In the genomic region with DNA sequence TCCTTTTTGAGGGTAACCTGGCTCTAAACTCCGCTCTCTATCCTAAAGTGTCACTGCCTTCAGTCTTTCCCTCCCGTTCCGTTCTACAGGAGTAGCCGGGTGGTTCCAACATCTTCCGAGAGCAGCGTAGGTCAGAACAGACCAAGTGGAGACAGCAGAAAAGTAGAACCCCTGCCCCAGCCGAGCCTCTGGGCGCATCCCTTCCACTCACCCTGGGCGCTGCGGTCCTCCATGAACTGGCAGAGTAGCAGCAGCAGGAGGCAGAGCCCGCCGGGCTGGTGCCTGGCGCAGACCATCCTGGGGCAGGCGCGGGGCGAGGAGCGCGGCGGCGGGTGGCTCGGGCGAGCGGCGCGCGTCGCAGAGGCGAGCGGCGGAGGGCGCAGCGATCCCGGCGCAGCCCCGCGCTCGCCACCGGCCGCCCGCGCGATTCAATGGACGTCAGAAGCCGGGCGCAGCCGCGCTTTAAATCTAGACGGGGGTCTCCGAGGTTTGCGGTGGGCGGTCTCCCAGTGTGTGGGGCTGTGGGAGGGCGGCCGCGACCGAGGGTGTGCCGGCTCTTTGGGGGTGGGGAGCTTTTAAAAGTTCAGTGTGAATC, we compare ENCODE assay signal across 8 mouse cellular contexts. TPM values are rescaled to one million over a fixed set of nuclear protein-coding genes. Genes with fewer than 3 reads are reported as not detected.
A peak's percentile ranks its signal among the peaks of the same experiment; 100 is the strongest.
DNase-seq lines count a peak whose midpoint lies in the region; ATAC-seq and TF ChIP-seq lines count a peak whose summit lies in the region.

No protein-coding gene starts in this region.

- H3K9me3 ChIP-seq in heart, embryonic 11.5 days (replicated peaks; ENCODE audit: control insufficient read depth, low read length): no peaks in the 10 kb centered on the region
- H3K9me3 ChIP-seq in megakaryocyte, embryonic 14.5 days: peaks cover 7% of the 10 kb centered on the region

- no peak overlapping the region for H3K27ac ChIP-seq in heart, embryonic 11.5 days (ENCODE audit: low read depth, low read length)

- H3K9ac ChIP-seq in heart, embryonic 11.5 days (ENCODE audit: low read depth, low read length): peak overlapping the region; percentile 61

- H3K4me2 ChIP-seq in heart, embryonic 11.5 days: peak overlapping the region; percentile 92

- H3K27me3 ChIP-seq in heart, embryonic 11.5 days (ENCODE audit: control insufficient read depth, insufficient read depth, low read length): peaks cover 18% of the 10 kb centered on the region; the same call in 1 of the 2 replicates
- peaks cover 79% of the 10 kb centered on the region for H3K27me3 ChIP-seq in megakaryocyte, embryonic 14.5 days (replicated peaks)

- no peak for TF ChIP-seq CTCF in lung, adult 2 months (IDR thresholded peaks at IDR 0.05; ENCODE audit: insufficient read depth, low read length)

- no peak for TF ChIP-seq POLR2A in lung, adult 2 months (IDR thresholded peaks at IDR 0.05; ENCODE audit: borderline replicate concordance, extremely low read depth, low read depth, low read length)

- WGBS in lung, adult 2 months: under 1% methylated on average over 56 of the region's 56 CpGs
- under 1% methylated on average over 56 of the region's 56 CpGs for WGBS in heart, embryonic 11.5 days (ENCODE audit: insufficient replicate concordance)

- no peaks in the 10 kb centered on the region for H3K36me3 ChIP-seq in heart, embryonic 11.5 days (ENCODE audit: control insufficient read depth, insufficient read depth, low read length)
- no peaks in the 10 kb centered on the region for H3K36me3 ChIP-seq in megakaryocyte, embryonic 14.5 days (replicated peaks; ENCODE audit: low read length)

- H3K4me1 ChIP-seq in lung, adult 2 months (ENCODE audit: control insufficient read depth, insufficient read depth, low read length): peaks cover 4% of the 10 kb centered on the region
- H3K4me1 ChIP-seq in heart, embryonic 11.5 days (ENCODE audit: control insufficient read depth, insufficient read depth, low read length): no peaks in the 10 kb centered on the region
- H3K4me1 ChIP-seq in megakaryocyte, embryonic 14.5 days: peaks cover 42% of the 10 kb centered on the region

- DNase-seq in lung, adult 2 months: peak; percentile 43
- DNase-seq in lung, postnatal 25 days (ENCODE audit: low spot score): no peak
- peak; percentile 84 for DNase-seq in embryo, embryonic 11 days
- peak; percentile 51 for DNase-seq in kidney, postnatal 10 days
- DNase-seq in right cerebral cortex, postnatal 14 days: peak; percentile 13

- ATAC-seq in heart, embryonic 11.5 days (replicated peaks; ENCODE audit: insufficient number of reproducible peaks, low FRiP score, low TSS enrichment): peak; percentile 28; the same call in 1 of the 2 replicates
- ATAC-seq in inflammation-experienced regulatory T-cells, adult 6 months: no peak

- H3K4me3 ChIP-seq in lung, adult 2 months (replicated peaks; ENCODE audit: extremely low read depth, low read depth, low read length): peak overlapping the region; percentile 48
- peak overlapping the region; percentile 67 for H3K4me3 ChIP-seq in heart, embryonic 11.5 days (ENCODE audit: low read depth, low read length)
- H3K4me3 ChIP-seq in megakaryocyte, embryonic 14.5 days (replicated peaks): peak overlapping the region; percentile 90

RNA-seq across cellular contexts. Expression of a gene that starts 0.4 kb away (rescaled TPM):
- polyA plus RNA-seq in lung, adult 2 months (2012; rRNA removed): 1.2 and 2.1 TPM in 2 replicates
- 8.1 and 10.3 TPM in 2 replicates for polyA plus RNA-seq in heart, embryonic 11.5 days (2014; fragmentation: Nextera tagmentation; extraction: Ambion mirVana)
- 0.04 TPM in 1 of 2 replicates, not detected in the other for polyA plus RNA-seq in megakaryocyte, embryonic 14.5 days (2012; ENCODE audit: insufficient read depth, low replicate concordance)
- under 1 TPM in 1 of 3 experiments, not detected in 2; 0.15 TPM for polyA plus RNA-seq in inflammation-experienced regulatory T-cells, adult 6 months (2017; shearing (Covaris generic))
